Mouse (Mus musculus) ovary, adult 18-20 months (tissue): ENCODE measurements around the gene March8.

Experiments
- DNase-seq: peaks from one replicate; pipeline ENCODE4 v3.0.0; 2022; ENCODE audit warnings: low spot score, mixed read lengths

March8 gene

GRCm38 (mm10) chr6:116410436-116410835, 72.6 kb downstream of the March8 start:
- no peak for DNase-seq

DNA sequence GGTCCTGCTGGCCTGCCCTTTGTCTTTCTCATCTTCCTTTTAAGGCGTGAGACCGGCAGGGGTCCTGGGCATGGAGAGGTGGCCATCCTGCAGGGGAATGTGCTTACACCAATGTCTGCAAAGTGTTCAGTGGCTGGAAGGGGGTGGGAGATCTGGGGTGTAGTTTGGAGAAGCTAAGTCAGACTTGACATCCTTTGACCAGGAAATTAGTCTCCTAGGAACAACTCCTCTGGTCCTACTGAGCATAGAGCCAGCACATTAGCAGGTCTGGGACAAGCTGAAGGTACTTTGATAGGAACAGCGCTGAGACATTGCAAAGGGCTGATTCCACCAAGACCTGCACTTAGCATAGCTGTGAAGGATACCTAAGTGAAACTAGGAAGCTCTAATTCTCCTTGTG, 73.9 kb downstream of the March8 start:
- DNase-seq: no peak

GRCm38 (mm10) chr6:116412546-116413325, 74.9 kb downstream of the March8 start:
- DNase-seq: no peak

- DNase-seq: no peak
Measured at GRCm38 (mm10) chr6:116415126-116415676, 77.4 kb downstream of the March8 start.

GRCm38 (mm10) chr6:116416000-116416552, 78.3 kb downstream of the March8 start:
- no peak for DNase-seq

DNA sequence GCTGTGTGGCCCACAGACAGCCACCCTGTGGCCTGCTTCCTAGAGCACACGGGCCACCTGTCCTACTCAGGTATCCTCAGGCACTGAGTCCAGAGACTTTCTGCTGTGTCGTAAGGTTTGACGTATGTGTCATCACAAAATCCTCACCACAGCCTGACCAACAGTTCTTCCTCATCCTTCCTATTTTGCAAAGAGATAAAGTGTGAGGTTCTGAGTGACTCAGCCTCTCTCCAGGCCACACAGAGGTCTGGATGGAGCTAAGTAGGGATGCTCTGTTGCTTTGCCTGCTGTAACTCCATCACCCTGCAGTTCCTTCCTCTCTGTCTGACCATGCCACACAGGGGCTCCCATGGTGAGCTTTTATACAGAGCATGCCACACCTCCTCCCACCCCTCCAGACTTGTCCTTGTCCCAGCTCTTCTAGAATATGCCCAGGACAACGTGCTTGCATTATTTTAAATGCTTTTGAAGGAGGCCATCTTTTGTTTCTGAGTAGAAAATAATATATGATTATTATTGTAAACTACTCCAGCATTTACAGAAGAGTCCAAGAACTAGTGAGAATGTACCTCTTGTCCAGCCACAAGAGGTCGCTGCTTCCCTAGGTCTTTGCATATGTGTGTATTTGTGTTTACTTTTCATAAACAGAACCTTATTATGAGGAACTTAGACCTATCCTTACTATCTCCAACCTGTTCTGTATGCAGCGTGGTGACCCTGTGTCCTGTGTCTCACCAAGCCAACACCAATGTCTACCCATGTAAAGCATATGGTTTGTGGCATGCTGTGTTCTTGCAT, 79.9 kb downstream of the March8 start:
- DNase-seq: no peak

GRCm38 (mm10) chr6:116418487-116418886, 80.7 kb downstream of the March8 start:
- no peak for DNase-seq

GRCm38 (mm10) chr6:116419699-116420098, 81.9 kb downstream of the March8 start:
- DNase-seq: no peak

DNA sequence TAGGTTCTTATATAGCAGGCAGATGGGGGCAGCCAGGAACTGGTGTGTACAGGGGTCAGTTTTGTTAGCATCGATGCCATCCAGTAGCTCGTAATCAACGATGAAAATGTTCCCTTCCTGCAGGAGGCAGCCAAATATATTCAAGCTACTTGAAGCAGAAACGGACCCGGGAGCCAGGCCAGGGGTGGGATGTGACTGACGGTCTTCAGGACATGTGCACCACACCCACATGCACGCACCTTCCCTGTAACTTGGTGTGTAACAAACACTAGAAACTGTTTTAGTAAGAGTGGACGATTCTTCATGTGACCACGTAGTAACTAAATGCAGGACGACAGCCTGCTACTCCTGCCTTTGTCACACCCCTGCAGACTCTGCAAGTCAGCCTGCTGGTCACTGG, 82.4 kb downstream of the March8 start:
- no peak for DNase-seq

DNA sequence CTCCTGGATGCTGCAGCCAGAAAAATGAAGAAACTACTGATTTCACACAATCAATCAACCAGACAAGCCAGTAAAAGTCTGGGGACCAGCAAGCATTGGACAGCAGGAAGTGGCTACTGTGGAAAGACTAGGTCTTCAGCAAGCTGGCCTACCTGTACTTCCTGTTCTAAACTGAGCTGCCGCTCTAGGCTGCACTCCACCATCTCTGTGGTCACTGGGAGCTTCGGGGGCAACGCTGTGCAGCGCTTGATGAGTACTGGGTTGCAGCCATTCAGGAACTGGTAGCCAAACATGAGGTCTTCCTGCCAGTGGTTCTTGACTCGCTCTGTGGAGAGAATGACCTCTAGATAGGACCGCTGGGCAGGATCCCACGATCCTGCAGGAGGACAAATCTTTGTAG, 85.2 kb downstream of the March8 start:
- no peak for DNase-seq

GRCm38 (mm10) chr6:116423664-116424063, 85.8 kb downstream of the March8 start:
- DNase-seq: no peak

DNA sequence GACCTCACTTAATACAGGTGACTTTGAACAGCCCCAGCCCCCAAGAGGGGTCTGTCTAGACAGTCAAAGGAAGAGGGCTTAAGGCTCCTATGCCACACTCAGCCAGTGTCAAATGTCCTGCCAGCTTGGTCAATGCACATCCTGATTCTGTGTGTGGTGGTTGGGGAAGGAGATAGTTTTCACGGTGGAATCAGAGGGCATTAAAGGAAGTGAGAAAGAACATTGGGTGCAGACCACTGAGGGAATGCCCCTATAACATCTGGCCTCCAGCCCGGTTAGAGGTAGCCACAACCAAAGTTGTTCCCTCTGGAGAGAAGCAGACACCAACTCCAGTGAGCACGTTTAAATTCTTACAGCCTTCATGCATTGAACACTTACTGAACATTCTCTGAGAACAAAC, 89.7 kb downstream of the March8 start:
- no peak for DNase-seq

DNA sequence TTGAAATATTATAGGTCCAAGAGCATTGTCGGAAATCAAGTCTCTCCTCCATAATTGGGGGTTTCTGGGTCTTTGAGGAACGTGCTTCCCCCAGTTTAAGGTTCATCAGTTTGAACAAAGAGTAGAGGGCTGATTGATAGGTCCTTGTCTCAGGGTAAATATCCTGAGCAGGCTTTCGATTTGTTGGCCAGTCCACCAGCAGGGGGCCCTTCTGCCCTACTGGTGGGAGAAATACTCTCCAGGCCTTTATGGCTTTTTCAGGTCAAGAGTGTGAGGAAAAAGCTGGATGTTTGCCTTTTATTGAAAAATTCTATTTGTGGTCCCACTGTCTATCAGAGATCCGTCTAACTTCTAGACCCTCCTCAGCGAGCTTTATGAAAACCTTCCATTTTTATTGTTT, 90.5 kb downstream of the March8 start:
- DNase-seq: no peak

- no peak for DNase-seq
Measured at GRCm38 (mm10) chr6:116438864-116439263, 101.0 kb downstream of the March8 start.

DNA sequence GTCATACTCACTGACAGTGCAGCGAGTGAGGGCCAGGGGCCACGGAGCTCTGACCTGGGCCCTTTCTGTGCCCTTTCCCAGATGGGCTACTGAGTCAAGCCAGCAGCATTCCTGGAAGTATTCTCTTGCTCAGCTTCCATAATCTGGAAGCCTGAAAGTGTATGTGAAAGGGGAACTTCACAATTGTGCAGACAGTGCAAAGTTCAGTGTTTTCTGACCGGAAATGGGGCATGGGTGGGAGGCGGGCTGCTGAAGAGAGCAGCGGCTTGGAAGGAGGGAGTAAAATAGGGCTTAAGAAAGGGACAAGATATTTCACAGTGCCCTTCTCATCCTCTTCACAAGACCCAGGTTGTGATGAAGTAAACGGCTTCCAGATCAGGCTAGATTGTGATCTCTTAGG, 101.7 kb downstream of the March8 start:
- no peak for DNase-seq

DNA sequence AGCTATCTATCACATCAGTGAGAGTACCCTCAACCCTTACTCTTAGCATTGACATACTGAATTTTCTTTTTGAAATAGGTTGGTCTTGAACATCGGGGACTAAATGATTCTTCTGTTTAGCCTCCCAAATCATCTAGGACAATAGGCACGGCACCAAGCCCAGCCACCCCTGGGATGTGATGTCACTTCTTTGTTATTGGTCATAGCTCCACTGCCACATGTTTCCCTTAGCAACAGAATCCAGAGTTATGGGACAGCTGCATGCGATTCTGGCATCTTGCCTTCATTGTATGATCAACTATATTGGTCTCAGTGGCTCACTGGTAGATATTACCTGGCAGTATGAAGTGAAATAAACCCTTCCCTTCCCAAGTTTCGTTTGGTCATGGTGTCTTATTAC, 102.6 kb downstream of the March8 start:
- no peak for DNase-seq

DNA sequence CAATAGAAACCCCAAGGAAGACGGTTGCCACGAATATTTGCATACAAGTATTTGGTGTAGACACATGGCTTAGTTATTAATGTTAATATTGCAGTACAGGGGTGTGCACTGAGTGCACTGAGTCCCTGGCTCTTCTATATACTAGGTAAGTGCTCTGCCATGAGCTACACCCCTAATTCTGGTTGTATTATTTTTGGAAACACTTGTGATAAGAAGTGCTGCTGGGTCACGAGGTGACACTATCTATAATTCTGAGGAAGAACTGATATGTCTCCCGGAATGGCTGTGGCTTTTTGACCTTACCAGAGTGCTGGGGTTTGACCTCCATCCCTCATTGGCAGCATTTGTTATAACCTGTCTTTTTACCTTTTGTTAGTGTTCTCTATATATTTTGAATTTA, 103.0 kb downstream of the March8 start:
- DNase-seq: no peak

DNA sequence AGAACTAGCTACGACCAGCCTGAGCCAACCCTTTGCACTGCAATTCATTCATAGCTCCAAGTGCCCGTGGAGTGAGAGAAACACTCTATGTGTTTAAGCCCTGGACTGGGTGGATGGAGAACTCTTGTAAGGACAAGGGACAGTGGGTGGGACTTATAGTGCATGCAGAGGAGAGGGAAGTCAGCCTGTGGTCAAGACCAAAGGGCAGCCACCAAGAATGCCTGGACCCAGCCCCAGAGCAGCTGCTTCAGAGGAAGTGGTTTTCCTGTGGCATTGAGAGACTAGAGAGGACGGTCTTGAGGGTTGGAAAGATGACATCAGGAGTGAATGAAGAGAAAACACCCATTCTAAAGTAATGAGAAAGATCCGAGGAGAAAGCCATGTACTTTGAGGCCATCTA, 118.0 kb downstream of the March8 start:
- DNase-seq: no peak

GRCm38 (mm10) chr6:116456482-116456881, 118.7 kb downstream of the March8 start:
- no peak for DNase-seq

DNA sequence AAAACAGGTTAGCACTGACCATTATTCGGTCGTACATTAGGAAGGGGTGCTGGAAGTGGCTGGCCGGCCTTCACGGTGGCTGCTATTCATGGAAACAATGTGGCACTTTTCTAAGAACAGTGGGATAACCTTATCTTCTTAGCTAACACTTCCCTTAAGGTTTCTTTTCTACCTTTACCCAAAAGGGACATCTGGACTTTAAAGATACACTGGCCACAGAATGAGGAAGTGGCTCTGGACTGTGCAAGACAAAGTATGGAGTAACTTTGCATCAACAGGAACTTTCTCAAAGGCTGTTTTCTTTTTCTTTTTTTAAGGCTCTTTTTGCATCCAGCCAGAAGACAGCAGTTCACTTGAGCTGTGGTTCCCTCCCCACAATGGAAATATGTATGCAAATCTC, 120.9 kb downstream of the March8 start:
- DNase-seq: no peak
